Mouse (Mus musculus) heart, adult 2 months (tissue): ENCODE data around the gene Olfr1484. TPM values are rescaled to one million over a fixed set of nuclear protein-coding genes. Genes with fewer than 3 reads are reported as not detected.
"Not testable (repeated sequence)": the region's sequence is repeated elsewhere in the genome, so short reads cannot be mapped to it uniquely, and the experiment has no call there.

Source experiments
- DNase-seq, 2 experiments: peaks; one replicate each; pipeline ENCODE4 v3.0.0; 2021
- H3K27ac ChIP-seq: fragments of 200-600 bp; 2 replicates; pipeline ENCODE4 v1.8.1; 2022
- H3K27me3 ChIP-seq: fragments of 200-500 bp; 2 replicates; pipeline ENCODE4 v1.6.1; 2012; ENCODE audit warnings: mild to moderate bottlenecking, low read length, inconsistent platforms, mixed read lengths; ENCODE audit not compliant: control insufficient read depth, insufficient read depth
- H3K36me3 ChIP-seq: fragments of 200-500 bp; 2 replicates; pipeline ENCODE4 v1.6.1; 2012; ENCODE audit warnings: low read length, inconsistent platforms; ENCODE audit not compliant: control insufficient read depth, insufficient read depth
- H3K4me1 ChIP-seq: fragments of 200-500 bp; 2 replicates; pipeline ENCODE4 v1.6.1; 2011; ENCODE audit warnings: low read length; ENCODE audit not compliant: control insufficient read depth, insufficient read depth
- H3K4me3 ChIP-seq: fragments of 200-600 bp; 2 replicates; pipeline ENCODE4 v1.8.1; 2022
- H3K79me2 ChIP-seq: fragments of 200-500 bp; replicated peaks from 2 replicates; pipeline ENCODE4 v1.6.1; 2012; ENCODE audit warnings: mild to moderate bottlenecking, inconsistent platforms, low read length, moderate library complexity, mixed read lengths; ENCODE audit not compliant: control insufficient read depth, insufficient read depth
- H3K9ac ChIP-seq: fragments of 200-500 bp; 2 replicates; pipeline ENCODE4 v1.6.1; 2012; ENCODE audit warnings: low read depth, mild to moderate bottlenecking, control low read depth, inconsistent platforms, low read length, mixed read lengths
- CTCF ChIP-seq: fragments of 200-600 bp; IDR thresholded peaks from 2 replicates; pipeline ENCODE4 v1.8.1; 2022; ENCODE audit warnings: antibody characterized with exemption, mild to moderate bottlenecking, moderate library complexity
- EP300 ChIP-seq: fragments of 200-500 bp; IDR thresholded peaks from 2 replicates; pipeline ENCODE4 v1.6.1; 2011; ENCODE audit warnings: low read depth, low read length, control low read depth; ENCODE audit not compliant: insufficient read depth
- POLR2A ChIP-seq: fragments of 200-500 bp; IDR thresholded peaks from 2 replicates; pipeline ENCODE4 v1.6.1; 2011; ENCODE audit warnings: mild to moderate bottlenecking, low read depth, low read length, control low read depth; ENCODE audit not compliant: insufficient read depth
- WGBS: fragments of 180-500 bp; shearing (Covaris S2); methylation state at CpG from one replicate; pipeline ENCODE4 v1.1.7; 2018; 5-methylcytosine and 5-hydroxymethylcytosine counted together
- intact Hi-C: fragments of 180-260 bp; cut with DNase I; formaldehyde crosslinking; loops from one replicate; pipeline ENCODE4 v1.15.1; 2025
- long read RNA-seq: library from polyadenylated mRNA; stranded (forward); transcript quantifications from one replicate; pipeline ENCODE4 v2.0.0, GENCODE M21; 2021
- microRNA-seq, 2 experiments: library from miRNA; unstranded; fragments of <30 nt; microRNA quantifications; one replicate each; pipeline ENCODE4 v1.2.0; 2021
- polyA plus RNA-seq: library from polyadenylated mRNA; depleted of rRNA; stranded (reverse); fragments of >200 nt; gene quantifications from 2 replicates; pipeline ENCODE4 v1.2.3, GENCODE M21; 2012; rRNA removed
- total RNA-seq, 2 experiments: library from RNA; stranded (reverse); gene quantifications; 2 replicates each; pipeline ENCODE4 v1.2.3; 2021

The Olfr1484 gene
- total RNA-seq, result not detected
- polyA plus RNA-seq, result not detected in 2 replicates
- long read RNA-seq, result 0 reads

GRCm38 (mm10) chr19:13583211-13583610 is at the start of gene Olfr1484:
TSS of gene Olfr1484 (plus strand) at chr19:13583511.
- no peak for DNase-seq
- Histone ChIP-seq H3K27ac (no peak within 1 kb of the TSS), H3K4me1 (no peaks in the 10 kb centered on the region), H3K36me3 (no peaks in the 10 kb centered on the region), H3K9ac (no peak within 1 kb of the TSS), H3K4me3 (no peak within 1 kb of the TSS), H3K79me2 (no peaks in the 10 kb centered on the region), H3K27me3 (no peaks in the 10 kb centered on the region; the same call in 1 of the 2 replicates)
- WGBS, result 80% methylated on average over 1 of the region's 1 CpGs
- TF ChIP-seq EP300 (no peak), POLR2A (no peak), CTCF (no peak)
- intact Hi-C loops, result no loop called here

- H3K36me3 ChIP-seq, H3K27ac ChIP-seq, H3K4me3 ChIP-seq, H3K79me2 ChIP-seq, H3K9ac ChIP-seq, DNase-seq, H3K27me3 ChIP-seq, H3K4me1 ChIP-seq, intact Hi-C loops: not testable (repeated sequence)
- WGBS, result 80% methylated on average over 2 of the region's 2 CpGs
These were observed 33.8 kb downstream of the Olfr1484 start, which contains the start of gene Olfr1487 for GRCm38 (mm10) chr19:13617075-13617474. TSS of gene Olfr1487 (plus strand) at chr19:13617375.

GRCm38 (mm10) chr19:13631321-13631720 is 48.0 kb downstream of the Olfr1484 start, which contains the start of gene Olfr1489:
TSS of gene Olfr1489 (plus strand) at chr19:13631621.
- no peak for DNase-seq
- intact Hi-C loops, result no loop called here
- Histone ChIP-seq H3K4me3 (no peak within 1 kb of the TSS), H3K9ac (no peak within 1 kb of the TSS), H3K27me3 (no peaks in the 10 kb centered on the region), H3K27ac (no peak within 1 kb of the TSS), H3K79me2 (no peaks in the 10 kb centered on the region), H3K36me3 (no peaks in the 10 kb centered on the region), H3K4me1 (no peaks in the 10 kb centered on the region)
- WGBS, result 67% methylated on average over 1 of the region's 1 CpGs
- TF ChIP-seq POLR2A, result no peak
- TF ChIP-seq CTCF, result no peak
- TF ChIP-seq EP300, result no peak

Small RNA genes lying within 50 kb of the gene (microRNA-seq; reads per million reads assigned to microRNA genes)
- gene Gm22323 (0 reads per million in 2 experiments), gene Gm23931 (0 reads per million in 2 experiments)

Other genes starting within 250 kb of the Olfr1484 start
- gene Olfr1466, start 244.6 kb upstream of the Olfr1484 start, total RNA-seq, result not detected
- gene Olfr1466, start 244.6 kb upstream of the Olfr1484 start, polyA plus RNA-seq, result not detected in 2 replicates
- not detected for gene Olfr1467, start 221.3 kb upstream of the Olfr1484 start, total RNA-seq
- gene Olfr1467, start 221.3 kb upstream of the Olfr1484 start, polyA plus RNA-seq, result not detected in 2 replicates
- gene Olfr1469, start 175.7 kb upstream of the Olfr1484 start, total RNA-seq, result not detected
- not detected in 2 replicates for gene Olfr1469, start 175.7 kb upstream of the Olfr1484 start, polyA plus RNA-seq
- gene Olfr1471, start 140.1 kb upstream of the Olfr1484 start, total RNA-seq, result not detected
- gene Olfr1471, start 140.1 kb upstream of the Olfr1484 start, polyA plus RNA-seq, result not detected in 2 replicates
- not detected for gene Olfr1472, start 127.4 kb upstream of the Olfr1484 start, total RNA-seq
- gene Olfr1472, start 127.4 kb upstream of the Olfr1484 start, polyA plus RNA-seq, result not detected in 2 replicates
- not detected for gene Olfr1474, start 113.9 kb upstream of the Olfr1484 start, total RNA-seq
- not detected in 2 replicates for gene Olfr1474, start 113.9 kb upstream of the Olfr1484 start, polyA plus RNA-seq
- not detected for gene Olfr1475, start 103.3 kb upstream of the Olfr1484 start, total RNA-seq
- gene Olfr1475, start 103.3 kb upstream of the Olfr1484 start, polyA plus RNA-seq, result not detected in 2 replicates
- not detected for gene Olfr1477, start 83.0 kb upstream of the Olfr1484 start, total RNA-seq
- gene Olfr1477, start 83.0 kb upstream of the Olfr1484 start, polyA plus RNA-seq, result not detected in 2 replicates
- not detected for gene Olfr1480, start 55.6 kb upstream of the Olfr1484 start, total RNA-seq
- gene Olfr1480, start 55.6 kb upstream of the Olfr1484 start, polyA plus RNA-seq, result not detected in 2 replicates
- not detected for gene Olfr1487, start 33.9 kb downstream of the Olfr1484 start, total RNA-seq
- not detected in 2 replicates for gene Olfr1487, start 33.9 kb downstream of the Olfr1484 start, polyA plus RNA-seq
- not detected for gene Olfr1489, start 48.1 kb downstream of the Olfr1484 start, total RNA-seq
- gene Olfr1489, start 48.1 kb downstream of the Olfr1484 start, polyA plus RNA-seq, result not detected in 2 replicates
- gene Olfr1490, start 67.6 kb downstream of the Olfr1484 start, total RNA-seq, result not detected
- not detected in 2 replicates for gene Olfr1490, start 67.6 kb downstream of the Olfr1484 start, polyA plus RNA-seq
- gene Olfr1491, start 113.8 kb downstream of the Olfr1484 start, total RNA-seq, result not detected
- gene Olfr1491, start 113.8 kb downstream of the Olfr1484 start, polyA plus RNA-seq, result not detected in 2 replicates
- gene Olfr1493-ps1, start 139.8 kb downstream of the Olfr1484 start, total RNA-seq, result not detected
- not detected in 2 replicates for gene Olfr1493-ps1, start 139.8 kb downstream of the Olfr1484 start, polyA plus RNA-seq
- gene Olfr1494, start 156.2 kb downstream of the Olfr1484 start, total RNA-seq, result not detected
- not detected in 2 replicates for gene Olfr1494, start 156.2 kb downstream of the Olfr1484 start, polyA plus RNA-seq
- gene Olfr1495, start 181.1 kb downstream of the Olfr1484 start, total RNA-seq, result not detected
- not detected in 2 replicates for gene Olfr1495, start 181.1 kb downstream of the Olfr1484 start, polyA plus RNA-seq
- gene Olfr1496, start 194.4 kb downstream of the Olfr1484 start, total RNA-seq, result not detected
- gene Olfr1496, start 194.4 kb downstream of the Olfr1484 start, polyA plus RNA-seq, result not detected in 2 replicates
- gene Olfr1497, start 214.7 kb downstream of the Olfr1484 start, total RNA-seq, result not detected
- gene Olfr1497, start 214.7 kb downstream of the Olfr1484 start, polyA plus RNA-seq, result not detected in 2 replicates
- gene Olfr1499, start 235.9 kb downstream of the Olfr1484 start, total RNA-seq, result not detected
- gene Olfr1499, start 235.9 kb downstream of the Olfr1484 start, polyA plus RNA-seq, result not detected in 2 replicates
- not detected for gene Olfr1500, start 247.0 kb downstream of the Olfr1484 start, total RNA-seq
- not detected in 2 replicates for gene Olfr1500, start 247.0 kb downstream of the Olfr1484 start, polyA plus RNA-seq